Mouse (Mus musculus) C2C12 (cell line): ENCODE results near the gene Lnx1.

Experiments
- CTCF ChIP-seq: IDR thresholded peaks from one replicate; pipeline ENCODE4 v1.5.1; 2011; ENCODE audit not compliant: control insufficient read depth, insufficient read depth, insufficient read length
- MYOD1 ChIP-seq: IDR thresholded peaks from one replicate; pipeline ENCODE4 v1.6.1; 2011; ENCODE audit warnings: low read depth; ENCODE audit not compliant: control insufficient read depth, insufficient read length
- USF1 ChIP-seq: IDR thresholded peaks from one replicate; pipeline ENCODE4 v1.6.1; 2011; ENCODE audit warnings: low read depth, mild to moderate bottlenecking, control low read depth, moderate library complexity

GRCm38 (mm10) chr5:74720661-74721060 is 17.9 kb upstream of the Lnx1 start:
- TF ChIP-seq CTCF (no peak), MYOD1 (no peak), USF1 (no peak)
